Mouse (Mus musculus): Measurements from ENCODE around the gene Aqp7.

Gene Aqp7

DNA sequence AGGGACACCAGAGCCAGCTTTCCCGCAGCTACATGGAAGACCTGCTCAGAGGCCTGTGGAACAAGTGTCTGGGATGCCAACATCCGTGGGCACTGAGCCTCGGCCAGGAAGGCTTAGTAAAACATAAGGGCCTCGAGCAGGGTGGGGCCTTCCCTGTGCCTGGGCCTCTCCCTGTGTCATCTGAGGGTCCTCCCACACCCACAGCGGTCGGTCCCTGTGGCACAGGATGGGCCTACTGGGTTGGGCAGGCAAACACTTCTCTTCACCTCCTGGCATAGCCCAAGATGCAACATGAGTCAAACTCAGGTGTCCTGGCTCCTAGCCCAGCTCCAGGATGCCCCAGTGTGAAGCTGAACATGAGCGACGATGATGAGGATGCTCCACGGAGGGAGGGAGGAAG lies 9.4 kb upstream of the Aqp7 start:
- no peak for DNase-seq (ENCODE audit: low read depth, low spot score)

DNA sequence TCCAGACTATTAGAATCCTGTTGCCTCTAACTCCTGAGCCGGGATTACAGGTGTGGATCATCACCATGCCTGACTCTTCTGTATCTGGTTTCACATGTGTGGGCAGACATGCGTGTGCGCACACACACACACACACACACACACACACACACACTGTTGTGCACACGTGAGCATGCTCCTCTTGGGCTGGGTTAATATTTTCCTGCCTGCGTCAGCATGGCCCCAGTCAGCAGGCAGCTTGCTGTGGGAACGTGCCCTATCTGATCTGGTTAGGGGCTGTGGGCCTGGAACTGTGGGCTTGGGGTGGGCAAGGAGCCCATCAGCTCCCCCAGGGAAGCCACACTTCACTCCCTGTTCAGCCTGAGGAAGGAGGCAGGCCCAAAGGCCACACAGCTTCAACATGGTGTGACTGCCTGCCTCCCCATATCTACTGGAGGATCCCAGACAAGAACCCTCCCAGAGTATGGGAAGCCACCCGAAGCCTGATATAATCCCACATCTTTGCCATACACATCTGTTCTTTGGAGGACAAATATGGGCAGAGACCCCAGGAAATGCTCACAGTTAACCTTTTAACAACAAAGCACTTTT lies 8.9 kb upstream of the Aqp7 start:
- DNase-seq (ENCODE audit: low read depth, low spot score): no peak

DNA sequence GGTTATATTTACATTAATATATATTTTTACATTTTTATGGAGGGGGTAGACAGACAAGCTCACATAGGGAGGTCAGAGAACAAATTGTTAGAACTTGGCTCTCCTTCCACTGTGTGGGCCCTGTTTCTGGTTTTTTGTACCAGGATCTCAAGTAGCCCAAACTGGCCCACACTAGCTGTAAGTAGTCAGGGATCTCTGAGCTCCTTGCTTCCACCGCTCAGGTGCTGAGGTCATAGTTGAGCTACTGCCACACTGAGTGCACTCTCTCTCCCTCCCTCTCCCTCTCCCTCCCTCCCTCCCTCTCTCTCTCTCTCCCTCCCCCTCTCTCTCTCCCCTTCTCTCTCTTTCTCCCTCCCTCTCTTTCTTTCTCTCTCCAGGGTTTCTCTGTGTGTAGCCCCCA lies 8.3 kb upstream of the Aqp7 start:
- DNase-seq (ENCODE audit: low read depth, low spot score): no peak

DNA sequence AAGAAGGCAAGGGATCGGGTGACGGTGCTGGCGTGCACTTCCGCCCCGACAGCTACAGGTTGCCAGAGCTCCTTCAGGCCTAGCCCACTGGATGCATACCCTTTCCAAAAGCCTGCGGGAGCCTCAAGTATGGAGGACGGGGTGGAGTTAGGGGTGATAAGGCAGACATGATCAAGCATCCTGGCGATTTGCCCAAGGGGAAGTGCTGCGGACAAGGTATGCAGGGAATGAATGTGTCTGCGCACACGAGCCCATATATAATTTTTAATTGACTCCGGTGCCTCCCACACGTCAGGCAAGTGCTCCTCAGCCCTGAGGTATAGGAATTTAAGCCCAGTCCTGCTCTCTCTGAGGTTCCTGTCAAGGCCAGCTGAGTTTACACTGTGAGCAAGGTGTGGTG lies 7.2 kb upstream of the Aqp7 start:
- peak; percentile 29 for DNase-seq (ENCODE audit: low read depth, low spot score)

DNA sequence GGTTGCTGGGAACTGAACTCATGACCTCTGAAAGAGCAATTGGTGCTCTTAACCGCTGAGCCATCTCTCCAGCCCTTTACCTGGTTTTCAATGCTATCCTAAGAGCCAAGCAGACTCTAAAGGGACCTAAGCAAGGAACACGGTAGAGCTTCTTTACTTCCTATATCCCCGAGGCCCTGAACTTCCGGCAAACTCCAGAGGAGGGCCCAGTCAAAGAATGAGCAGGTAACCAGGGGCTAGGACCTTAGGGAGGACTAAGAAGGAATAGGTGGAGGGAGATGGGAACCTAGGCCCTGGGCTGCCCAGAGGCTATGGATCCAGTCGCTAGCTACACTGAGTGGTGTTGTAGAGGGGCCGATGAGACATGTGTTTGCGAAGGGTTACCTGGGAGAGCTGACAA lies 3.8 kb upstream of the Aqp7 start:
- no peak for DNase-seq (ENCODE audit: low read depth, low spot score)

DNA sequence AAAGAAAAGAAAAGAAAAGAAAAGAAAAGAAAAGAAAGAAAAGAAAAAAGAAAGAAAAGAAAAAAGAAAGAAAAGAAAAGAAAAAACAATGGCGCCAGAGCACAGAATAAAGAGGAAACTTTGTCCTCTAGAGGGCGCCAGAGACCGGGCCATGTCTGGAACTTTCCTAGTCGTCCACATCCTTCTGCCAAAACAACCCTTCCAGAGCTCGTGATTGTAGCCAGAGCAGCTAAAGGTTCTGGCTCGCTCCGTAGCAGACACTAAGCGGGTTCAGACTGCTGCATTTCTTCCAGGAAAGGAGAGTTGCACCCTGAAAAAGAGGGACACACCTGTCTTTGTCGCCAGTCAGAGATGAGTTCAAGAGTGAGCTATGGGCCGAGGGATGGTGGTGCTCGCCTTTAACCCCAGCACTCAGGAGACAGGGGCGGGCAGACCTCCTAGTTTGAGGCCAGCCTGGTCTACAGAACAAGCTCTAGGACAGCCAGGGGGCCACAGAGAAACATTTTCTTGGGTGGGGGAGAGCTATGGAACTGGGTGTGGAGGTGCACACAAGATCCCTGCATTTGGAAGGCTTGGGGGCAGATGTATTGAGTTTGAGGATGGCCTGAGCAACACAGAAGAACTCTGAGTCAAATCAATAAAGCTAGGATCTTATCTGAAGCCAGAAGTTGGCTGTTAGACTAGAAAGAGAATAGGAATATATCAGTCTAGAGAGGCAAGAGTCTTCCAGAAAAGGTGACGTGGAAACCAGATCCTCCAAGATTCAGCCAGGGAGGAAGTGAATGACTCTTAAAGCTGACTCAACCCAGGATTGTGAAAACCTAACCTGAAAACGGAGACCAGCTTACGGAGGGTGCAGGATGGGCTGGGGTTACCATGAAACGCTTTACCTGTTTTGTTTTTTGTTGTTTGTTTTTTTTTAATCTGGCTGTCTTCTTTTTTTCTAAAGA lies 3.1 kb upstream of the Aqp7 start:
- DNase-seq (ENCODE audit: low read depth, low spot score): peak; percentile 88

DNA sequence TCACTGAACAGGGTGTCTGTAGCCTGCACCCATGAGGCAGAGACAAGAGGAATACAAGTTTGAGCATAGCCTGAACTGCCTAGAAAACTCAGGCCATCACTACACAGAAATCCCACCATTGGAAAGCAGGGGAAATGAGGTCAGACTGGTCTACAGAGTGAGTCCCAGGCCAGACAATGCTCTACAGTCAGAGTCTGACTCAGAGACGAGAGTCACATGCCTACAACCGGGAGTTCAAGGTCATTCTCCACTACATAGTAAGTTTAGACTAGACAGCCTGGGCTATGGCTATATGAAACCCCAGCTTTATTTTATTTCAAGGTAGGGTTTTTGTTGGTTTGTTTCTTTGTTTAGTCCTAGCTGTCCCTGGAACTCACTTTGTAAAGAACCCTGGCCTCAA lies 987 bp upstream of the Aqp7 start:
- DNase-seq (ENCODE audit: low read depth, low spot score): no peak

DNA sequence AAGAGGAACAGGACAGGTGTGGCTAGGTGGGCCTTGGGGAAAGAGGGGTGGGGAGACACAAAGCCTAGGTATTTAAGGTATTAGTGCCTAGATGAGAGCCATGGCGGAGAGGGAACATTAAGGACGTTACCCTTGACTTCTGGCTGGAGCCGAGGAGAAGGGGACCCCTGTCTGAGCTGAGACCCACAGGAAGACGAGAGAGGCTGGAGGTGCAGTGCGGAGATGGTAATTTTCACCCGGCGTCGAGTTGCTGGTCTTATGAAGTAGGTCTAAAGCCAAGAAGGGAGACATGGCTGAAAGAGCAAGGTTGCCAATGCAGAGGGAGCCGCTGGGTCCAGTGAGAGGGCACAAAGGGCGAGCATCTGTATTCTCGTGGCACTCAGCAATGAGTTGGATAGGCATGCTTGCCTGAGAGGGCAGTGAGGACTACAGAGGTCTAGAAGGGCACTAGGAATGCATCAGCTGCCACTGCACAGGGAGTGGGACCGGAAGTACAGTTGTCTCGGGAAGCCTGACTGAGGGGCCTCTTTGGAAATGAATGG lies 1.6 kb downstream of the Aqp7 start:
- no peak for DNase-seq (ENCODE audit: low read depth, low spot score)

DNA sequence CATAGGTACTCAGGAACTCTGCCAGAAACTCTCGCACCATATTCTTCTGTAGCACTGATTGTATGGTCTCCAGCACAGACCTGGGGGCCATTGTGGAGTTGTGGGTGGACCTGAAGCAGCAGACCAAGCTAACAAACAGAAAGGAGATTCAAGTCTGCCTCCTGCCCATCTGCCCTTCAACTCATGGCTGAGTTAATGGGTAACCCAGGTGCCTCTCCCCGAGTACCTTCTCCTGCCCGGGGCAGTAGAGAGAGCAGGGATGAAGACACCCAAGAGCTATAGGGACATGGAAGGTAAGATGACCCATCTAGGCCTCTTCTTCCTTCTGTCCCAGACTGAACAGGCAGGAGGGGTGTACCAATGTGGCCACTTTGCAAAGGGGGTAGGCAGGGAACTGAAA lies 2.7 kb downstream of the Aqp7 start:
- no peak for DNase-seq (ENCODE audit: low read depth, low spot score)

DNA sequence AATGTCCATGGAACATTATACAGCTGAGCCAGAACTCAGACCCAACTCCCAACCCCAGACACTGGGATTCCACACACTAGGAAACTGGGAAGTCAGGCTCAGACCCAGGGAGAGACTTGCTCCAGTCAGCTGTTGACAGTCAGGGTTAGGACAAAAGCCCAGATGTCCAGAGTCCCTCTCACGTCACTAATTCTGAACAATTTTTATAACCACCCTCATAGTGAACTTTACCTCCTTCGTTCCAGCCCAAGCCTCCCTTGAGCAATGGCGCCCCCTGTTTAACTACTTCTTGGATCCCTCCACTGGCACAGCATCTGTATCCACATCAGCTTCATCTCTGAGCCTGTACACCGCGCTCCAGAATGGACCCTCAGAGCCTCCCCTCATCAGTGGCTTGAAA lies 4.0 kb downstream of the Aqp7 start:
- DNase-seq (ENCODE audit: low read depth, low spot score): no peak

DNA sequence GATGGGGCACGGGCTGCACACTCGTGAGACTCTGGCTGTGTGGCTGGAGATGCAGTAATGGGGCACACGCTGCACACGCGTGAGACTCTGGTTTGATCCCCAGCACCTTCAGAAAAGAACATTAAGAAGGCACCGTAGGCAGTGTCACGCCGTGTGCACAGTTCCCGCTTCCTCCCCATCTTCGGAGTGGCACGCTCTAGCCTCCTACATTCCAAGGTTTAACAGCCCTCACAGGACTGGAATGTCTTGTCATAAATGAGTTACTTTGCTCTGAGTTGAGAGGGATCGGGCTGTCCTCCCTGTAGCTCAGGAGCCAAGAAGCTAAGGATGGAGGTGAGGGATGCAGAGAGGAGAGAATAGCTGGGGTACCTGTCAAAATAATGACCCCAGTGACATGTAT lies 5.1 kb downstream of the Aqp7 start:
- no peak for DNase-seq (ENCODE audit: low read depth, low spot score)

DNA sequence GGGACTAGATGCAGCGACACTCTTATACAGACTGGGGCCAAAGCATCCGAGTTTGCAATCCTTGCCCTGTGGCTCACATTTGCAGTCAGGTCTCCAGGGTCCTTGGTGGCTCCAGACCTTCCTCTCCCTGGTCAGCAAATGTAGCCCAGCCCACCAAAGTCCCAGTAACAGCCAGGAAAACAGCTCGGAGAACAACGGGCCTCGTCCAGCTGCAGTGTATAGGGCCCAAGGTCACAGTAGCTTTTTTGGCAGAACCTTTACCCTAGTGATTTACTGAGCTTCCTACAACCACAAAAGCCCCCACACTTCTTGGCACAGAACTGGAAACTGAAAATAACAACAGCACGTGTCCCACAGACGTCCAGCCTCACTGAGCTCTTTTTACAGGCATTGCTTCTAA lies 7.0 kb downstream of the Aqp7 start:
- DNase-seq (ENCODE audit: low read depth, low spot score): no peak

DNA sequence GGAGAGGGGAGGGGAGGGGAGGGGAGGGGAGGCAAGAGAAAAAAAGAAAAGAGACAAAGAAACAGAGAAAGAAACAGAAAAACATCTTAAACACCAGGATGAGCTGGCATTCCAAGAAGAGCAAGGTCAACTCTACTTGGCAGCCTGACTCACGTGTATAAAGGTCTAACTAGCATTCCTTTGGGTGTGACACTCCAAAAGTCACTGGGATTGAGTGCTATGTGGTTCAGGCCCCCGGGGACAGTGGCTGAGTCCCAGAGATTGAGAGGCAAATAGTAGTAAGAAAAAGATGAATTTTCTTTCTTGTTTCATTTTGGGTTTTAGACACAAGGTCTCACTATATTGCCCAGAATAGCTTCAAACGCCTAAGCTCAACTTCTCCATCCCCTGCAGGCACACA lies 10.0 kb downstream of the Aqp7 start:
- no peak for DNase-seq (ENCODE audit: low read depth, low spot score)

DNA sequence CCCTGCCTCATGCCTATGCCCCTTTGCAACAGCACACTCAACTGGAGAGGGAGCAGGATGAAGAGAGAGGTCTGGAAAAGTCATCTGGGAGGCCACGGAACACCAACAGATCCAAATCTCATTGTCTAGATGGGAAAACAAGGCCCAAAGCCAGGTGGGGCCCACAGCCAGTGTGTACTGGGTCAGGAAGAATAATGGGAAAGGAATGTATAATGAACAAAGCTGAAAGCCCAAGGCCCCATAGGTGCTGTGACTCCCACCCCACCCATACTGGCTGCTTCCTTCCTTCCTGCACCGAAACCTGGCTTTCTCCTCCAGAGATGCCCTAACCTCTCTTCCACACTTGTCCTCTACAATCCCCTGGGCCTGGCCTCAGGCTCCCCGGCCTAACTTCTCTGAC lies 16.7 kb downstream of the Aqp7 start:
- no peak for DNase-seq (ENCODE audit: low read depth, low spot score)

DNA sequence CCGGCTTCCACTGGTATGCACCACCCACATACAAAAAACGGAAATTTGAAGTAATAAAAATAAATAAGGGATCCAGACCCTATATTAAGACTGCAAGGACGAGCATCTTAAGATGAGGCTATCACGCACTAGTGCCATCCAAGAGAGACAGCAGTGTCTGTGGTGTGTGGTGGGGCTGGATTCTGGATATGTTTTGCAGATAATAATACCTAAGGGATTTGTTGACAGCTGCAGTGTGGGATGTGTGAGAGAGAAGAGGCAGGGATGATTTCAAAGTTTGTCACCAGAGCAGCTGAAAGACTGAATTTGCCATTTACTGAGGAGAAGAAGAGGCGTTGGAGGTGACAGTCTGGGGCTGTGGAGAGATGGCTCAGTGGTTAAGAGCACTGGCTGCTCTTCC lies 18.6 kb downstream of the Aqp7 start:
- DNase-seq (ENCODE audit: low read depth, low spot score): no peak

DNA sequence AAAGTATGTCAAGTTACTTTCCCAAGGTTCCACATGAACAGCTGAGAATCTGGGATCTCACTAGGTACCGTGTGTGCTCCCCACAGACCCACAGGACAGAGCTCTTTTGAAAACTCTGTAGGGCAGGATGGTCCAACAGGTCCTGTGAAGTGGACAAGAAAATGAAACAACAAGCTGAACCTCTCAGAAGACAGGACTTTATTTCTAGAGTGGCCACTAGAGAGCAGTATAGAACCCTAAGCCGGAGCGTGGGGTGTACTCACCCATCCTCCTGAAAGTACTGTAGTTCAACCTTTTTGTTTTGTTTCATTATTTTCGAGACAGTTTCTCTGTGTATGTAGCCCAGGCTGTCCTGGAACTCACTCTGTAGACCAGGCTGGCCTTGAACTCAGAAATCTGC lies 19.7 kb downstream of the Aqp7 start:
- no peak for DNase-seq (ENCODE audit: low read depth, low spot score)

DNA sequence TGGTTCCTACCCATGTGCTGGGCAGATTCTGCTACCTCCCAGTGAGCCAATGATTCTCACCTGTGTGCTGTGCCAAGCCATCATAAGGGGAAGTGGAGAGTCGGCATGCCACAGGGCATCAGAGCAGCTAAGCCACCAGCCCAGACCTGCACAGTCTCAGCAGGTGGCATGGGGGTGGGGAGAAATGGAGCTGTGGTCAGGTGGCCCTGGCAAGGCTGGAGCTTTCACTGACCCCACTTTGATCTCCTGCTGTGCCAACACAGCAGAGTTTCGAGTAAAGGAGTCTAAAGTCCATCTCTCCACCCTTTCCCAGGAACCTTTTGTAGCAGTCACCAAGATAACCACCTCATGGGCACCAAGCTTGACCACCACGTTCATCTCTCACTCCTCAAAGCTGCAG lies 20.1 kb downstream of the Aqp7 start:
- DNase-seq (ENCODE audit: low read depth, low spot score): no peak

DNA sequence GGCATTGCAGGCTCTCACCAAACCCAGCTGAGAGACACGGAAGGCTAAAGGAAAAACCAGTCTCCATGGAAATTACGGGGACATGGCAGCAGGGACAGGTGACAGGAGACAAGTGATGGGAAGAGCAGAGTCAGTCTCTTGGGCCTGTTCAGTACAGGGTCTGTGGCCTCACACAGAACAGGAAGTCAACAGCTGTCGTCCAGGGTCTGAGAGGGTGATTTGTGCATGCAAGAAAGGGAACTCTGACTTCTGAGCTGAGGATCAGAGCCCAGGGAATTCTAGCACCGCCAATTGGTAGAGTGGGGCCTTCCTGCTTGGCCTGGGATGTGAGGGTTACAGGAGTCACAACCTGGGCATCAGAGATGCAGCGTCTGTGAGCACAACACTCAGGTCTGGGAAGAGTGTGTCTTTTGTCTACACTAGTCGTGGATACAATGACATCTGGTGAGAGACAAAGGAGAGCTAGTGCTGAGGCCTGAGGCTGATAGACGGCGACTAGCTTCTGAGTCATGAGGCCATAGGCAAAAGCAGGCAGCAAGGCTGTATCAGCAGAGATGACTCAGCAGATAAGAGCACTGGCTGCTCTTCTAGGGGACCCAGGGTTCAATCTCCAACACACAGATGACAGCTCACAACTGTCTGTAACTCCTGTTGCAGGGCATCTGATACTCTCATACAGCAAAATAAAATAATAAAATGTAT lies 21.7 kb downstream of the Aqp7 start:
- DNase-seq (ENCODE audit: low read depth, low spot score): no peak

DNA sequence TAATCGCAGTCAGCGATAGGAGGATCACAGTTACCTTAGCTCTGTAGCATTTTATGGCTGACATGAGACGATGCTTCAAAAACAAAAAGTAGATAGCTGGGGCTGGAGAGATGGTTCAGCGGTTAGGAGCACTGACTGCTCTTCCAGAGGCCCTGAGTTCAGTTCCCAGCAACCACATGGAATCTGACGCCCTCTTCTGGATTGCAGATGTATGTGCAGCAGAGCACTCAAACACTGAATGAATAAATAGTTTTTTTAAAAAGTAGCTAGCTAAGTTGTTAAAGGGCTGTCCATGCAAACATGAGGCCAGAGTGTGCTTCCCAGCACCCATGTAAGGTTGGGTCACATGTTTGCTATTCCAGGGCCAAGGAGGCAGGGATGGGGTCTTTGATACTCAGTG lies 26.8 kb downstream of the Aqp7 start:
- no peak for DNase-seq (ENCODE audit: low read depth, low spot score)

DNA sequence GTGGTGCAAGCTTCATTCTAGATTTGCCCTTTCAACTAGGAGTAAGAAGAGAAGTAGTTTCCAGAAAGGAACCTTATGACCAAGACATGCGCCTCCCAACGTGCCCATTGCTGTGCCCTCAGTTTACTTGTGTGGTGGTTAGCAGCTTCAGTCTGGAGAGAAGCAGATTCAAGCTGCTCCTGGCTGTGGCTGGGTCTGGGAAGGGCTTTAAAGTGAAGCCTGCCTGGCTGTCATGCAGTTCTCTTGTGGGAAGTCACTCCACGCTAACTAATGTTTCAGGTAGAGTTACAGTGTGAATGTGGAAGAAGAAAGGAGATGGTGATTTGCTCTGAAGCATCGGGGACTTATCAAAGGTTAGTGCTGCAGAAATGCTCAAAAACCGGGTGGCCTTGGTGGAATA lies 32.1 kb downstream of the Aqp7 start:
- DNase-seq (ENCODE audit: low read depth, low spot score): no peak

DNA sequence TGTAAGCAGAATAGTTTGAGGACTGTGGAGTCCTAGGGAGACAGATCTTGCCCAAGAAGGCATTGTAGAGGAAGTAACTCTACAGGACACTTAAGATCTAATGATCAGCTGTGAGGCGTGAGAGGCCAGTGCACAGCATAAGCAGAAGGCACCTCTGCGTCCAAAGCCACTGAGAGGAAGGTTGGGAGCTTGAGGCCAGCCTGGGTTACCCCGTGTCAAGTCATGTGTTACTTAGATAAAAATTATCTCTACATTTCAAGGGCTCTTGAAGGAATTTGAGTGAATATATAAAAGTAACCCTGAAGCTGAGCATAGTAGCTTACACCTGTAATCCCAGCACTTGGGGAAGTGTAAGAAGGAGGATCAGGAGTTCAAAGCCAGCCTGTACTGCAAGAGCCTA lies 34.6 kb downstream of the Aqp7 start:
- no peak for DNase-seq (ENCODE audit: low read depth, low spot score)

DNA sequence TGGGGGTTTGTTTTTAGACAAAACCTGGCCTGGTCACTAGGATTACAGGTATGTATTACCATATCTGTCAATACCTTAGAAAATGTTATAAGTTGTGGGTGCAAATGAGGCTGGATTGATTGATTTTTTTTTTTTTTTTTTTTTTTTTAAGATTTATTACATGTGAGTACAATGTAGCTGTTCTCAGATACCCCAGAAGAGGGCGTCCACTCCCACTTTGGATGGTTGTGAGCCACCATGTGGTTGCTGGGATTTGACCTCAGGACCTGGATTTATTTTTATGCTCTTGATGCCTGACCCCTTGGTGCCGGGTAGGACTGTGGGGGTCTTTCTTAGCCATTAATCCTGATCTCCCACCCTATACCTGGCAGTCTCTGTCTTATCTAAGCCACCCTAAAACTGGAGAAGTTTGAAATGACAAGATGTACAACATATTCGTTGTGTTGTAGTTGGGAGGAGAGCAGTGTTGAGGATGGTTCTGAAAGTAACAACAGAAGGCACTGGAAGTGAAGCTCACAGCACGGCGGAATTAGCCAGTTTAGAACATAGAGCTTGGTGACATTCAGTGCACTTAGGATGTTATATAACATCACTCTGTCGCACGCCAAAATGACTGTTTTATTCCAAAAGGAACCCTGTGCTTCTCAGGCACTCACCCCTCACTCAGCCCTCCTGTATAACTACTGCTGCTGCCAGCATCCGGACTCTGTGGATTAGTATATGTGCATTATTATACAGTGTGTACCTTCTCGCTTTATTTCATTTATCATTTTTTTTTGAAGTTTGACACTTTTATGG lies 46.9 kb downstream of the Aqp7 start:
- DNase-seq (ENCODE audit: low read depth, low spot score): no peak

Measured in forelimb bud, embryonic 11.5 days (tissue).